Mouse (Mus musculus) small intestine, adult 2 months (tissue): ENCODE measurements around the gene Dcakd.

Experiments used
- CTCF ChIP-seq: fragments of 200-500 bp; IDR thresholded peaks from 2 replicates; pipeline ENCODE4 v1.5.1; 2012; ENCODE audit warnings: low read depth, mild to moderate bottlenecking, control low read depth, inconsistent platforms, low read length, moderate library complexity, mixed read lengths; ENCODE audit not compliant: insufficient replicate concordance, insufficient read length; ENCODE audit errors: extremely low read depth
- POLR2A ChIP-seq: fragments of 200-500 bp; IDR thresholded peaks from 2 replicates; pipeline ENCODE4 v1.6.1; 2012; ENCODE audit warnings: low read depth, mild to moderate bottlenecking, control low read depth, inconsistent platforms, low read length, moderate library complexity

- TF ChIP-seq CTCF = no peak
- TF ChIP-seq POLR2A = no peak
These were observed 36.5 kb downstream of the Dcakd start for GRCm38 (mm10) chr11:102991681-102992080.
